Mouse (Mus musculus): ENCODE measurements at regions not wholly inside any gene's neighbourhood (a gene's known extent, or its start where the extent isn't known, plus 50 kb on each side); places are given as distances from the start of the nearest gene placed in this dataset.

GRCm38 (mm10) chr9:6430437-6430836 lies 160.8 kb upstream of the Ddi1 start:
- 64% methylated on average over 2 of the region's 2 CpGs for WGBS
- H3K4me3 ChIP-seq (replicated peaks; ENCODE audit: low read length) = no peak overlapping the region
- ATAC-seq (ENCODE audit: low FRiP score) (no peak), DNase-seq (ENCODE audit: low spot score) (no peak)
- no peaks in the 10 kb centered on the region for H3K27me3 ChIP-seq (ENCODE audit: control insufficient read depth, insufficient read depth, low read length)
- no peaks in the 10 kb centered on the region for H3K9me3 ChIP-seq (ENCODE audit: control insufficient read depth, low read length)
- H3K27ac ChIP-seq = no peak overlapping the region
- no peak overlapping the region for H3K9ac ChIP-seq
- no peaks in the 10 kb centered on the region for H3K36me3 ChIP-seq (replicated peaks; ENCODE audit: control insufficient read depth, insufficient read depth)
- no peaks in the 10 kb centered on the region for H3K4me1 ChIP-seq (replicated peaks; ENCODE audit: control insufficient read depth, insufficient read depth, low read length)
- no peak overlapping the region for H3K4me2 ChIP-seq (replicated peaks)
